Mouse (Mus musculus) heart, postnatal 0 days (tissue): ENCODE results near the gene Ptchd4. TPM values are rescaled to one million over a fixed set of nuclear protein-coding genes. Genes with fewer than 3 reads are reported as not detected.

Experiments
- ATAC-seq: fragments of 200-750 bp; cut with Nextera tagmentation; 2 replicates; pipeline ENCODE4 v1.8.0; 2017; ENCODE audit warnings: low read depth, moderate number of reproducible peaks, moderate library complexity; ENCODE audit not compliant: insufficient read depth
- DNase-seq: peaks from one replicate; pipeline ENCODE4 v3.0.0-alpha.2; 2016; ENCODE audit warnings: low spot score
- H3K27ac ChIP-seq: fragments of 300-500 bp; sonication (generic); 2 replicates; pipeline ENCODE4 v1.5.1; 2014; ENCODE audit warnings: low read depth, mild to moderate bottlenecking
- H3K27me3 ChIP-seq: fragments of 300-500 bp; sonication (generic); 2 replicates; pipeline ENCODE4 v1.6.1; 2014; ENCODE audit warnings: low read length, mixed read lengths; ENCODE audit not compliant: control insufficient read depth, insufficient read depth
- H3K36me3 ChIP-seq: fragments of 300-500 bp; sonication (generic); replicated peaks from 2 replicates; pipeline ENCODE4 v1.6.1; 2014; ENCODE audit warnings: low read length, mixed read lengths; ENCODE audit not compliant: control insufficient read depth, insufficient read depth
- H3K4me1 ChIP-seq: fragments of 300-500 bp; sonication (generic); 2 replicates; pipeline ENCODE4 v1.6.1; 2014; ENCODE audit warnings: antibody characterized with exemption; ENCODE audit not compliant: control insufficient read depth, insufficient read depth
- H3K4me2 ChIP-seq: fragments of 300-500 bp; sonication (generic); 2 replicates; pipeline ENCODE4 v1.6.1; 2014; ENCODE audit warnings: low read depth, mild to moderate bottlenecking, low read length, moderate library complexity
- H3K4me3 ChIP-seq: fragments of 300-500 bp; sonication (generic); 2 replicates; pipeline ENCODE4 v1.5.1; 2014; ENCODE audit warnings: low read depth, low read length
- H3K9ac ChIP-seq: fragments of 300-500 bp; sonication (generic); replicated peaks from 2 replicates; pipeline ENCODE4 v1.6.1; 2014; ENCODE audit warnings: low read depth, low read length, mixed read lengths
- H3K9me3 ChIP-seq: fragments of 300-500 bp; sonication (generic); replicated peaks from 2 replicates; pipeline ENCODE4 v1.6.1; 2016; ENCODE audit warnings: low read length; ENCODE audit not compliant: control insufficient read depth
- CTCF ChIP-seq: IDR thresholded peaks from 2 replicates; pipeline ENCODE4 v1.5.1; 2016; ENCODE audit warnings: antibody characterized with exemption, control low read depth, low read depth
- EP300 ChIP-seq: IDR thresholded peaks from 2 replicates; pipeline ENCODE4 v1.6.1; 2016; ENCODE audit warnings: antibody characterized with exemption, low read depth
- WGBS: fragments of 180-500 bp; shearing (Covaris S2); extraction: QIAGEN DNeasy Blood & Tissue Kit; methylation state at CpG from one replicate; pipeline ENCODE4 v1.1.7; 2014; 5-methylcytosine and 5-hydroxymethylcytosine counted together
- polyA plus RNA-seq: library from polyadenylated mRNA; unstranded; fragments of >200 nt; fragmentation: Nextera tagmentation; extraction: Ambion mirVana; gene quantifications from 2 replicates; pipeline ENCODE4 v1.2.1, GENCODE M21; 2015
- total RNA-seq: library from RNA; depleted of rRNA; stranded (reverse); fragments of >200 nt; gene quantifications from 2 replicates; pipeline ENCODE4 v1.2.3, GENCODE M21; 2014; ENCODE audit warnings: low replicate concordance

The Ptchd4 gene
- total and polyA plus RNA-seq, 2 experiments from 2014 or later, result not detected

GRCm38 (mm10) chr17:42509356-42510262, 193.9 kb downstream of the Ptchd4 start:
- ATAC-seq (no peak), DNase-seq (no peak)
- H3K9ac ChIP-seq, result no peak overlapping the region
- H3K4me3 ChIP-seq, result no peak overlapping the region
- 58% methylated on average over 9 of the region's 9 CpGs for WGBS
- H3K4me1 ChIP-seq, result no peaks in the 10 kb centered on the region
- no peaks in the 10 kb centered on the region for H3K27me3 ChIP-seq
- H3K9me3 ChIP-seq, result no peaks in the 10 kb centered on the region
- no peak for TF ChIP-seq EP300
- H3K36me3 ChIP-seq, result no peaks in the 10 kb centered on the region
- no peak overlapping the region for H3K27ac ChIP-seq
- no peak overlapping the region for H3K4me2 ChIP-seq

GRCm38 (mm10) chr17:42530147-42530546, 214.4 kb downstream of the Ptchd4 start:
- H3K27ac ChIP-seq, result no peak overlapping the region
- 60% methylated on average over 5 of the region's 5 CpGs for WGBS
- ATAC-seq (no peak), DNase-seq (no peak)
- no peaks in the 10 kb centered on the region for H3K9me3 ChIP-seq
- no peaks in the 10 kb centered on the region for H3K36me3 ChIP-seq
- no peak for TF ChIP-seq EP300
- TF ChIP-seq CTCF, result no peak
- no peak overlapping the region for H3K4me2 ChIP-seq
- H3K27me3 ChIP-seq, result no peaks in the 10 kb centered on the region
- no peaks in the 10 kb centered on the region for H3K4me1 ChIP-seq
- no peak overlapping the region for H3K9ac ChIP-seq
- no peak overlapping the region for H3K4me3 ChIP-seq

GRCm38 (mm10) chr17:42549578-42549977, 233.8 kb downstream of the Ptchd4 start:
- Histone ChIP-seq H3K9me3 (no peaks in the 10 kb centered on the region), H3K4me1 (no peaks in the 10 kb centered on the region), H3K9ac (no peak overlapping the region), H3K36me3 (no peaks in the 10 kb centered on the region), H3K4me2 (no peak overlapping the region), H3K27ac (no peak overlapping the region), H3K27me3 (no peaks in the 10 kb centered on the region), H3K4me3 (no peak overlapping the region)
- TF ChIP-seq CTCF (no peak), EP300 (no peak)
- ATAC-seq, result no peak
- DNase-seq, result no peak
- 78% methylated on average over 2 of the region's 2 CpGs for WGBS
